ENCODE assay signal across 8 mouse cellular contexts in genomic region chr2:33370276-33370776, GRCm38 (mm10). TPM values are rescaled to one million over a fixed set of nuclear protein-coding genes. Genes with fewer than 3 reads are reported as not detected.
DNase-seq lines count a peak whose midpoint lies in the region; ATAC-seq and TF ChIP-seq lines count a peak whose summit lies in the region.

No protein-coding gene starts in this region.

- peaks cover 3% of the 10 kb centered on the region; the same call in 1 of the 2 replicates for H3K79me2 ChIP-seq in liver, adult 2 months (ENCODE audit: control insufficient read depth, insufficient read depth, low read length)

- no peak overlapping the region for H3K27ac ChIP-seq in liver, adult 2 months (replicated peaks; ENCODE audit: insufficient read depth, low read depth, low read length)
- H3K27ac ChIP-seq in hindbrain, embryonic 12.5 days = peak overlapping the region; percentile 99
- H3K27ac ChIP-seq in midbrain, embryonic 13.5 days = peak overlapping the region; percentile 99

- peak overlapping the region; percentile 78 for H3K4me2 ChIP-seq in hindbrain, embryonic 12.5 days (replicated peaks)
- H3K4me2 ChIP-seq in midbrain, embryonic 13.5 days (replicated peaks) = peak overlapping the region; percentile 74

- peak overlapping the region; percentile 79 for H3K9ac ChIP-seq in liver, adult 2 months (ENCODE audit: low read depth, low read length)
- H3K9ac ChIP-seq in hindbrain, embryonic 12.5 days = peak overlapping the region; percentile 76
- H3K9ac ChIP-seq in midbrain, embryonic 13.5 days (replicated peaks) = peak overlapping the region; percentile 77

- no peaks in the 10 kb centered on the region for H3K36me3 ChIP-seq in liver, adult 2 months (ENCODE audit: control insufficient read depth, insufficient read depth, low read length)
- H3K36me3 ChIP-seq in hindbrain, embryonic 12.5 days = peaks cover 4% of the 10 kb centered on the region
- H3K36me3 ChIP-seq in midbrain, embryonic 13.5 days = peaks cover 18% of the 10 kb centered on the region; the same call in 1 of the 2 replicates

- H3K4me1 ChIP-seq in liver, adult 2 months (ENCODE audit: control insufficient read depth, insufficient read depth, low read length) = peaks cover 17% of the 10 kb centered on the region
- H3K4me1 ChIP-seq in hindbrain, embryonic 12.5 days = peaks cover 27% of the 10 kb centered on the region
- H3K4me1 ChIP-seq in midbrain, embryonic 13.5 days (replicated peaks) = peaks cover 39% of the 10 kb centered on the region

- ATAC-seq in common myeloid progenitor, adult 5-6 weeks (replicated peaks; ENCODE audit: low read depth, poor library complexity, severe bottlenecking) = peak; percentile 27; the same call in 1 of the 2 replicates
- peak; percentile 20 for ATAC-seq in hindbrain, embryonic 12.5 days (ENCODE audit: low FRiP score)
- peak; percentile 35 for ATAC-seq in midbrain, embryonic 13.5 days

- H3K27me3 ChIP-seq in liver, adult 2 months (ENCODE audit: control insufficient read depth, insufficient read depth, low read length) = no peaks in the 10 kb centered on the region
- no peaks in the 10 kb centered on the region for H3K27me3 ChIP-seq in hindbrain, embryonic 12.5 days
- no peaks in the 10 kb centered on the region; the same call in 1 of the 2 replicates for H3K27me3 ChIP-seq in midbrain, embryonic 13.5 days

- DNase-seq in liver, adult 2 months (ENCODE audit: extremely low read depth, low read depth, low spot score) = no peak
- DNase-seq in liver = no peak
- DNase-seq in layer of hippocampus, adult 18-20 months (ENCODE audit: low spot score in 2 of 2) = no peak
- no peak for DNase-seq in spleen, postnatal 10 days (ENCODE audit: low spot score in 2 of 2)
- DNase-seq in B cell, adult 2 months = no peak

- WGBS in liver, adult 2 months = 17% methylated on average over 15 of the region's 15 CpGs
- WGBS in hindbrain, embryonic 12.5 days = 12% methylated on average over 14 of the region's 15 CpGs
- WGBS in midbrain, embryonic 13.5 days = 14% methylated on average over 12 of the region's 15 CpGs

- H3K4me3 ChIP-seq in liver, adult 2 months (ENCODE audit: insufficient read depth, low read depth, low read length) = peak overlapping the region; percentile 98
- H3K4me3 ChIP-seq in hindbrain, embryonic 12.5 days = peak overlapping the region; percentile 70
- peak overlapping the region; percentile 64 for H3K4me3 ChIP-seq in midbrain, embryonic 13.5 days (replicated peaks)

- no peak for TF ChIP-seq CTCF in liver, adult 2 months (IDR thresholded peaks at IDR 0.05; ENCODE audit: low read depth, low read length)

- no peak for TF ChIP-seq POLR2A in liver, adult 2 months (IDR thresholded peaks at IDR 0.05; ENCODE audit: extremely low read depth, insufficient read depth, low read length)

- no peaks in the 10 kb centered on the region for H3K9me3 ChIP-seq in hindbrain, embryonic 12.5 days (replicated peaks)
- H3K9me3 ChIP-seq in midbrain, embryonic 13.5 days = no peaks in the 10 kb centered on the region

RNA-seq across cellular contexts. Expression of gene Ralgps1, which starts 1.0 kb away (rescaled TPM):
- total RNA-seq in liver, adult 2 months (2014; rRNA removed) = 2.6 and 3.6 TPM in 2 replicates
- 2.7 and 3.3 TPM in 2 replicates for polyA plus RNA-seq in liver, adult 2 months (2012; rRNA removed)
- 2.0 and 2.3 TPM in 2 replicates for total RNA-seq in common myeloid progenitor, adult 5-6 weeks (2017)
- 29.0 and 30.1 TPM in 2 replicates for polyA plus RNA-seq in hindbrain, embryonic 12.5 days (2016; fragmentation: Nextera tagmentation; extraction: Ambion mirVana)
- 36.5 and 37.0 TPM in 2 replicates for polyA plus RNA-seq in midbrain, embryonic 13.5 days (2015; fragmentation: Nextera tagmentation; extraction: Ambion mirVana)
- total RNA-seq in layer of hippocampus, adult 18-20 months (2021) = 10 to 100 TPM; 60.3 to 62.4 TPM

Comparison
In these comparisons a context has a peak if more than half of its experiments do, and no peak if none do; other contexts are left out.
1. RNA of gene Ralgps1, which starts 1.0 kb away (total RNA-seq): 60.3 to 62.4 TPM in layer of hippocampus, adult 18-20 months; 2.6 to 3.6 TPM in liver, adult 2 months and 2.0 to 2.3 TPM in common myeloid progenitor, adult 5-6 weeks; every median in the first group is over 10 times any median in the second.
2. Peak in every context shown above with its lines, with median percentiles within 50 percentile points of each other: H3K4me3 ChIP-seq, H3K9ac ChIP-seq and ATAC-seq.